Mouse (Mus musculus): Measurements from ENCODE around the gene Ifna7.
A peak's percentile ranks its signal among the peaks of the same experiment; 100 is the strongest.
"Not testable (repeated sequence)": the region's sequence is repeated elsewhere in the genome, so short reads cannot be mapped to it uniquely, and the experiment has no call there.

Ifna7 gene

DNA sequence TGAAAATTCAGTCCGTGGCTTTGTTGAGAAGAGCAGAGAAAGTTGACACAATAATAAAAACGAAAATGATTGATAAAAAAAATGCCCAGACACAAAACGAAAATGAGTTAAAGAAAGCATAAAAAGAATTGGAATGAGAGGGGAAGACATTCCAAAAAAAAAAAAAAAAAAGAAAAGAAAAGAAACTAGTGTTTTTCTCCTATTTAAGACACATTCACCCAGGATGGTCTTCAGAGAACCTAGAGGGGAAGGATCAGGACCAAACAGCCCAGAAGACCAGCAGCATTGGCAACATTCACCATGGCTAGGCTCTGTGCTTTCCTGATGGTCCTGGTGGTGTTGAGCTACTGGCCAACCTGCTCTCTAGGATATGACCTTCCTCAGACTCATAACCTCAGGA lies at the start of gene Ifna7:
Ifna7 (plus strand) TSS at position 301 of the 400 bp plus-strand sequence.
- no peak for DNase-seq (ENCODE audit: low spot score)

DNA sequence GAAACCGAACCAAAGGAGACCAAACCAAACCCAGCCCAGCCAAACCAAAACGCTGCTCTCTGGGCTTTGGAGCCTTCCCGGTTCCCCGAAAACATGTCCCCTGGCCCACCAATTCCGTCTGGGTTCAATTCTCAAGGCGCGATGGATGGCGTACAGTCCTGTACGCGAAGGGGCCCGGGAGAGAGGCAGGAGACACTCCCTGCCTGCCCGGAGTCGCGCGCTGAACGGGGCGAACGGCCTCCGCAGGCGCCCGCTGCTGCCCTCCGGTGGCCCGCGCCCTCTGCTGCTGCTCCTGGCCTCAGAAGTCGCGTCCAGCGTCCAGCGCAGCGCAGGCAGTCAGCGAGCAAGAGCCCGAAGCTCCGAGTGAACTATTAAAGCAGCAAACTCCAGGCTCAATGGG lies 42.5 kb upstream of the Ifna7 start, which contains the start of gene Gm13290:
Gm13290 (plus strand) TSS at position 301 of the 400 bp plus-strand sequence.
- not testable (repeated sequence) for DNase-seq (ENCODE audit: low spot score)

- not testable (repeated sequence) for DNase-seq (ENCODE audit: low spot score)
These were observed 39.4 kb upstream of the Ifna7 start, which contains the start of gene Gm13289 for GRCm38 (mm10) chr4:88776622-88777021. Gene Gm13289, plus strand, starts transcription at chr4:88776922.

DNA sequence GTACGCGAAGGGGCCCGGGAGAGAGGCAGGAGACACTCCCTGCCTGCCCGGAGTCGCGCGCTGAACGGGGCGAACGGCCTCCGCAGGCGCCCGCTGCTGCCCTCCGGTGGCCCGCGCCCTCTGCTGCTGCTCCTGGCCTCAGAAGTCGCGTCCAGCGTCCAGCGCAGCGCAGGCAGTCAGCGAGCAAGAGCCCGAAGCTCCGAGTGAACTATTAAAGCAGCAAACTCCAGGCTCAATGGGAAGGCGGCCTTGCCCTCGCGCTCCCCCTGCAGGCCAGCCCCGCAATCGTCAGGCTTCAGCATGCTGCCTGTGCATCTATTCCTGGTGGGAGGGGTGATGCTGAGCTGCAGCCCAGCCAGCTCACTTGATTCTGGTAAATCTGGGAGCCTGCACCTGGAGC lies 36.5 kb upstream of the Ifna7 start, which contains the start of gene Gm13272:
Gm13272 (plus strand) TSS at position 301 of the 400 bp plus-strand sequence.
- DNase-seq (ENCODE audit: low spot score) = not testable (repeated sequence)

- DNase-seq (ENCODE audit: low spot score) = not testable (repeated sequence)
These were observed 35.7 kb upstream of the Ifna7 start for GRCm38 (mm10) chr4:88780320-88780719.

GRCm38 (mm10) chr4:88781831-88782230 lies 34.2 kb upstream of the Ifna7 start, which contains the start of gene Ifnz:
Gene Ifnz, plus strand, starts transcription at chr4:88782131.
- not testable (repeated sequence) for DNase-seq (ENCODE audit: low spot score)

DNA sequence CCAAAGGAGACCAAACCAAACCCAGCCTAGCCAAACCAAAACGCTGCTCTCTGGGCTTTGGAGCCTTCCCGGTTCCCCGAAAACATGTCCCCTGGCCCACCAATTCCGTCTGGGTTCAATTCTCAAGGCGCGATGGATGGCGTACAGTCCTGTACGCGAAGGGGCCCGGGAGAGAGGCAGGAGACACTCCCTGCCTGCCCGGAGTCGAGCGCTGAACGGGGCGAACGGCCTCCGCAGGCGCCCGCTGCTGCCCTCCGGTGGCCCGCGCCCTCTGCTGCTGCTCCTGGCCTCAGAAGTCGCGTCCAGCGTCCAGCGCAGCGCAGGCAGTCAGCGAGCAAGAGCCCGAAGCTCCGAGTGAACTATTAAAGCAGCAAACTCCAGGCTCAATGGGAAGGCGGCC lies 33.7 kb upstream of the Ifna7 start:
- DNase-seq (ENCODE audit: low spot score) = not testable (repeated sequence)

DNA sequence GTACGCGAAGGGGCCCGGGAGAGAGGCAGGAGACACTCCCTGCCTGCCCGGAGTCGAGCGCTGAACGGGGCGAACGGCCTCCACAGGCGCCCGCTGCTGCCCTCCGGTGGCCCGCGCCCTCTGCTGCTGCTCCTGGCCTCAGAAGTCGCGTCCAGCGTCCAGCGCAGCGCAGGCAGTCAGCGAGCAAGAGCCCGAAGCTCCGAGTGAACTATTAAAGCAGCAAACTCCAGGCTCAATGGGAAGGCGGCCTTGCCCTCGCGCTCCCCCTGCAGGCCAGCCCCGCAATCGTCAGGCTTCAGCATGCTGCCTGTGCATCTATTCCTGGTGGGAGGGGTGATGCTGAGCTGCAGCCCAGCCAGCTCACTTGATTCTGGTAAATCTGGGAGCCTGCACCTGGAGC lies 30.6 kb upstream of the Ifna7 start, which contains the start of gene Gm13276:
Gm13276 (plus strand) TSS at position 301 of the 400 bp plus-strand sequence.
- DNase-seq (ENCODE audit: low spot score) = not testable (repeated sequence)

DNA sequence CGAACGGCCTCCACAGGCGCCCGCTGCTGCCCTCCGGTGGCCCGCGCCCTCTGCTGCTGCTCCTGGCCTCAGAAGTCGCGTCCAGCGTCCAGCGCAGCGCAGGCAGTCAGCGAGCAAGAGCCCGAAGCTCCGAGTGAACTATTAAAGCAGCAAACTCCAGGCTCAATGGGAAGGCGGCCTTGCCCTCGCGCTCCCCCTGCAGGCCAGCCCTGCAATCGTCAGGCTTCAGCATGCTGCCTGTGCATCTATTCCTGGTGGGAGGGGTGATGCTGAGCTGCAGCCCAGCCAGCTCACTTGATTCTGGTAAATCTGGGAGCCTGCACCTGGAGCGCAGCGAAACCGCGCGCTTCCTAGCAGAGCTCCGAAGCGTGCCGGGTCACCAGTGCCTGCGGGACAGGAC lies 27.6 kb upstream of the Ifna7 start, which contains the start of gene Gm13277:
Gm13277 (plus strand) TSS at position 231 of the 400 bp plus-strand sequence.
- DNase-seq (ENCODE audit: low spot score) = peak; percentile 58

DNA sequence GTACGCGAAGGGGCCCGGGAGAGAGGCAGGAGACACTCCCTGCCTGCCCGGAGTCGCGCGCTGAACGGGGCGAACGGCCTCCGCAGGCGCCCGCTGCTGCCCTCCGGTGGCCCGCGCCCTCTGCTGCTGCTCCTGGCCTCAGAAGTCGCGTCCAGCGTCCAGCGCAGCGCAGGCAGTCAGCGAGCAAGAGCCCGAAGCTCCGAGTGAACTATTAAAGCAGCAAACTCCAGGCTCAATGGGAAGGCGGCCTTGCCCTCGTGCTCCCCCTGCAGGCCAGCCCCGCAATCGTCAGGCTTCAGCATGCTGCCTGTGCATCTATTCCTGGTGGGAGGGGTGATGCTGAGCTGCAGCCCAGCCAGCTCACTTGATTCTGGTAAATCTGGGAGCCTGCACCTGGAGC lies 24.8 kb upstream of the Ifna7 start, which contains the start of gene Gm13278:
Gm13278 (plus strand) TSS at position 301 of the 400 bp plus-strand sequence.
- not testable (repeated sequence) for DNase-seq (ENCODE audit: low spot score)

DNA sequence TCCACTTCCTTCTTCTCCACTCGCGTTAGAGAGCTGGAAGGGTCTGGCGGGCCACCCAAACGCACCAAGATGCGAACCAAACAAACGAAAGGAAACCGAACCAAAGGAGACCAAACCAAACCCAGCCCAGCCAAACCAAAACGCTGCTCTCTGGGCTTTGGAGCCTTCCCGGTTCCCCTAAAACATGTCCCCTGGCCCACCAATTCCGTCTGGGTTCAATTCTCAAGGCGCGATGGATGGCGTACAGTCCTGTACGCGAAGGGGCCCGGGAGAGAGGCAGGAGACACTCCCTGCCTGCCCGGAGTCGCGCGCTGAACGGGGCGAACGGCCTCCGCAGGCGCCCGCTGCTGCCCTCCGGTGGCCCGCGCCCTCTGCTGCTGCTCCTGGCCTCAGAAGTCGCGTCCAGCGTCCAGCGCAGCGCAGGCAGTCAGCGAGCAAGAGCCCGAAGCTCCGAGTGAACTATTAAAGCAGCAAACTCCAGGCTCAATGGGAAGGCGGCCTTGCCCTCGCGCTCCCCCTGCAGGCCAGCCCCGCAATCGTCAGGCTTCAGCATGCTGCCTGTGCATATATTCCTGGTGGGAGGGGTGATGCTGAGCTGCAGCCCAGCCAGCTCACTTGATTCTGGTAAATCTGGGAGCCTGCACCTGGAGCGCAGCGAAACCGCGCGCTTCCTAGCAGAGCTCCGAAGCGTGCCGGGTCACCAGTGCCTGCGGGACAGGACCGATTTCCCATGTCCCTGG lies 21.9 kb upstream of the Ifna7 start, which contains the start of gene Gm13275:
Gm13275 (plus strand) TSS at position 552 of the 740 bp plus-strand sequence.
- peak; percentile 42 for DNase-seq (ENCODE audit: low spot score)

- not testable (repeated sequence) for DNase-seq (ENCODE audit: low spot score)
These were observed 18.9 kb upstream of the Ifna7 start, which contains the start of gene Gm13279 for GRCm38 (mm10) chr4:88797097-88797496. Gene Gm13279, plus strand, starts transcription at chr4:88797397.

- DNase-seq (ENCODE audit: low spot score) = not testable (repeated sequence)
These were observed 16.7 kb upstream of the Ifna7 start, which contains the start of gene Gm13285 for GRCm38 (mm10) chr4:88799365-88799764. Gene Gm13285, plus strand, starts transcription at chr4:88799665.

GRCm38 (mm10) chr4:88802954-88803353 lies 13.1 kb upstream of the Ifna7 start, which contains the start of gene Gm13287:
Gene Gm13287, plus strand, starts transcription at chr4:88803254.
- not testable (repeated sequence) for DNase-seq (ENCODE audit: low spot score)

- not testable (repeated sequence) for DNase-seq (ENCODE audit: low spot score)
These were observed 10.8 kb upstream of the Ifna7 start, which contains the start of gene Gm13288 for GRCm38 (mm10) chr4:88805231-88805630. Gene Gm13288, plus strand, starts transcription at chr4:88805531.

DNA sequence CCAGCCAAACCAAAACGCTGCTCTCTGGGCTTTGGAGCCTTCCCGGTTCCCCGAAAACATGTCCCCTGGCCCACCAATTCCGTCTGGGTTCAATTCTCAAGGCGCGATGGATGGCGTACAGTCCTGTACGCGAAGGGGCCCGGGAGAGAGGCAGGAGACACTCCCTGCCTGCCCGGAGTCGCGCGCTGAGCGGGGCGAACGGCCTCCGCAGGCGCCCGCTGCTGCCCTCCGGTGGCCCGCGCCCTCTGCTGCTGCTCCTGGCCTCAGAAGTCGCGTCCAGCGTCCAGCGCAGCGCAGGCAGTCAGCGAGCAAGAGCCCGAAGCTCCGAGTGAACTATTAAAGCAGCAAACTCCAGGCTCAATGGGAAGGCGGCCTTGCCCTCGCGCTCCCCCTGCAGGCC lies 10.3 kb upstream of the Ifna7 start:
- DNase-seq (ENCODE audit: low spot score) = not testable (repeated sequence)

DNA sequence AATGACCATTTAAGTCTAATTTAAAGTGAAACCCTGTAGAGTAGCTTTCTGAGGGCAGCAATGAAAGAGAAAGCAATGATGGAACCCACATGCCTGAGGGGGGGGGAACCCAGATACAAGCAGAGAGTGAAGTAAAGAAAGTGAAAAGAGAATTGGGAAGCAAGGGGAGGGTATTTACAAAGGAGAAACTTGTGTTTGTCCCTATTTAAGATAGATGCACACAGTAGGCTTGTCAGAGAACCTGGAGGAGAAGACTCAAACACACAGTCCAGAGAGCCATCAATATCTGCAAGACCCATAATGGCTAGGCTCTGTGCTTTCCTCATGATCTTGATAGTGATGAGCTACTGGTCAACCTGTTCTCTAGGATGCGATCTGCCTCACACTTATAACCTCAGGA lies 3.6 kb downstream of the Ifna7 start, which contains the start of gene Ifna11:
Ifna11 (plus strand) TSS at position 301 of the 400 bp plus-strand sequence.
- DNase-seq (ENCODE audit: low spot score) = no peak

DNA sequence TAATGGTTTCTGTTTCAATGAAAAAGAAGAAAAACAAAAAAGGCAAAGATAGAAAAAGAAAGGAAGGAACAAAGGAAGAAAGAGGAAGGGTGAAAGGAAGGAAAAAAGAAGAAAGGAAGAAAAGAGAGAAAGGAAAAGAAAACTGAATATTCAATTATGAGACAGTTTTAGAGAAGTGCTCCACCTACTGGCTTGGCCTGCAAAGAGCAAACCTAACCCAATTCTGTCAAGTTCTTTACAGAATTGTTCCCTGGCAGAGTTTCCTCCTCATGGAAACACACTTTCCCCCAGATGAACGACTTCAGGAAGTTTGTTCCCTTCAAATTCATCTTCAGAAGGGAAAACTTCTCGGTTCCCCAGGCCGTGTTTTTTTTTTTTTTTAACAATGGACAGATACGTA lies 7.0 kb downstream of the Ifna7 start:
- DNase-seq (ENCODE audit: low spot score) = no peak

- not testable (repeated sequence) for DNase-seq (ENCODE audit: low spot score)
These were observed 11.1 kb downstream of the Ifna7 start, which contains the start of gene Ifna6 for GRCm38 (mm10) chr4:88827116-88827515. Gene Ifna6, plus strand, starts transcription at chr4:88827416.

GRCm38 (mm10) chr4:88830523-88830922 lies 14.5 kb downstream of the Ifna7 start:
- DNase-seq (ENCODE audit: low spot score) = no peak

- not testable (repeated sequence) for DNase-seq (ENCODE audit: low spot score)
These were observed 19.2 kb downstream of the Ifna7 start, which contains the start of gene Ifna5 for GRCm38 (mm10) chr4:88835225-88835624. Gene Ifna5, plus strand, starts transcription at chr4:88835525.

- DNase-seq (ENCODE audit: low spot score) = no peak
These were observed 22.8 kb downstream of the Ifna7 start for GRCm38 (mm10) chr4:88838828-88839227.
